Mouse (Mus musculus) lung, adult 2 months (tissue): ENCODE data around the gene Fcgbp.

Experiments
- CTCF ChIP-seq: fragments of 200-500 bp; IDR thresholded peaks from 2 replicates; pipeline ENCODE4 v1.5.1; 2011; ENCODE audit warnings: mild to moderate bottlenecking, low read length, control low read depth; ENCODE audit not compliant: insufficient read depth
- POLR2A ChIP-seq: fragments of 200-500 bp; IDR thresholded peaks from 2 replicates; pipeline ENCODE4 v1.6.1; 2011; ENCODE audit warnings: low read depth, mild to moderate bottlenecking, control low read depth, low read length, borderline replicate concordance; ENCODE audit errors: extremely low read depth

- peak; percentile 17; the same call in 1 of the 2 replicates for TF ChIP-seq CTCF
- TF ChIP-seq POLR2A: no peak
Observed at GRCm38 (mm10) chr7:28151584-28152221, 80.7 kb downstream of the Fcgbp start.
